Mouse (Mus musculus) layer of hippocampus, adult 8-10 months (tissue): ENCODE results near the gene Birc5. TPM values are rescaled to one million over a fixed set of nuclear protein-coding genes. Genes with fewer than 3 reads are reported as not detected.

Experiments
- DNase-seq, 2 experiments: peaks; one replicate each; pipeline ENCODE4 v3.0.0; 2022; ENCODE audit warnings: low spot score in 2 of 2
- total RNA-seq, 4 experiments: library from RNA; stranded (reverse); gene quantifications; 2 replicates each; pipeline ENCODE4 v1.2.4; 2022

The Birc5 gene
- total RNA-seq, 4 experiments from 2014 or later: 0.12 to 1.6 (median 0.86) TPM

DNA sequence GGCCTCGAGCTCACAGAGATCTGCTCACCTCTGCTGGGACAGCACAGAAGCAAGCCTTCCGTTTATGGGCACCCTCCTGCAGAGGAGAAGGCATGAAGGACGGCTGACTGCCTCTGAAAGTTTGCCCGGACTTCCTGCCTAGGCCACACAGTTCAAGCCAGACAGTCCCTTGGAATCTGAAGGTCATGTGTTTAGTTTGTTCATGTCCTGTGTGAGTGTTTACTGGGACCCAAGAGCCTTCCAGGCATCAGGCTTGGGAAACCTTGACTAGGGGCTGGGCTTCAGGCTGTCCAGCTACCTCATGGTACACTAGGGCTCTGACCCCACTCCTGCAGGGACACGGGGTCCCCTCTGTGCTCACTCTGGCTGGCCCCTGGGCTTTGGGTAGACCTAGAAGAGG, 36.9 kb downstream of the Birc5 start:
- DNase-seq: no peak

DNA sequence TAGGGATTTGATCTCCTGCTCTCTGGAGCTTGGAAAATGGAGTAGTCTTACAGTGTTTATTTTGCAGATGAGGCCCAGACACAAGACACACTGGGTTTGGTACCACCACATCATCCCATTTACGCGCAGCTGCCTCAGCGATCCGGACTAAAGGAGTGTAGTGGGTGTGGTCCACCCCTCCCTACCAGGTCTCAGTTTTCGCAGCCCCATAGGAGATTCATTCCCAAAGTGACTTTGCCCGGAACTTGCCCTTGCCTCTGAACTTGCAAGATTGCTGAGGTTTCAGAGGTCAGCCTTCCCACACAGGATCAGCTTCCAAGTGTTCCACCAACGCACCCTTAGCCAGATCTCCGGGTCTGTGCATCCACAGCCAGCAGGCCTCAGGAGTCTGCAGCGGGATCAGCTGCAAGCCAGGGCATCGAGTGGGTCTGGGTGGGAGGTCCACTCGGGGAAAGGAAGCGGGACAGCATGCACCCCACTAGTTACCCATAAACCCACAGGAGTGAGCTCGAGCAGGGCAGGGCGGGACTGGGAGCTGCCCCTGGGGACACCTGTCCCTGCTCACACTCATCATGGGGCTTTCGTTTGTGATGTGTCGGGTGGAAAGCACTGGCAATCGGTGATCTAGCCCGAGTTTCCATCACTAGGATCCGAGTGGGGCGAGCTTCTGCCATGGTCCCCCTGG, 39.3 kb downstream of the Birc5 start:
- no peak for DNase-seq

DNA sequence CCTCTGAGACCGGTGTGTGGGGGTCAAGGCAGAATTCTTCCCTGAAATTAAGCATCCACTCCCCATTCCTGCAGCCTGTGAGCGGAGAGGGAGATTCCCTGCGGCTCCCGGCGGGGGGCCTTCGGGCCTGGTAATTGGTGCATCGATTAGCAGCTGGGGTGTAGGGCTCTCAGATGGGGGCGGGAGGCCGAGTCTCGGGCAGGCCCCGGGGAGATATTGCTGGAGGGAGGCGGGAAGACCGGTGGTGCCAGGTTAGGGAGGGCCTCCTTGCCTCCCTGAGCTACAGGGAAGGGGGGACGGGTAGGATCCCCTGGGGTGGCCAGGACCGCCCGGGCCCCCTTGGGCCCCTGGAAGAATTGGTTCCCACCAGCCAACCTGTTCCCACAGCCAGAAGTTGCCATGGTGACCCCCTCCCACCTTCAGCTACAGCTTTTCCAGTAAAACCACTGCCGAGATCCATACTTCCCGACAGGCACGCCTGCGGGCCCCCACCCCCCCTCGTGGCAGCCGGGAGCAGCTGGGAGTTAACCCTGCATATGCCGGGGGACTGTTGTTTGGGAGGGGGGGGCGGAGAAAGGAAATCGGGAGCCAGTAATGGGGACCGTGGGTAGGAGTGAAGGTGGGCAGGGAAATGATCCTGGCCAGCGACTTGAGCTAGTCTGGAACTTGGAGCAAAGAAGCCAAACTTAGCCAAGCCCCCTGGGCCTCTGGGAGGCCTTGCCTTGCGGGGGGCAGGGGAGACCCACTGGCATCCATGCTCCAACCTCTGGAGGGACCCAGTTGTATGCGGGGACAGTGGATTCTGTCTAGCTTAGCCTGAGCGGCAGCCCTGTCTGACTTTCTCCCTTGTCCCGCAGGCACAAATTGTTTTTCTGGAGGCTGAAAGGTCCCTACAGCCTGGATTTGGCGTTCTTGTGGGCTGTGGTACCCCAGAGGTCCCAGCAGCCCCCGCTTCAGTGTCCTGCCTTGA, 40.1 kb downstream of the Birc5 start:
- DNase-seq: no peak

- no peak for DNase-seq
Observed at GRCm38 (mm10) chr11:117889887-117890340, 40.9 kb downstream of the Birc5 start.

DNA sequence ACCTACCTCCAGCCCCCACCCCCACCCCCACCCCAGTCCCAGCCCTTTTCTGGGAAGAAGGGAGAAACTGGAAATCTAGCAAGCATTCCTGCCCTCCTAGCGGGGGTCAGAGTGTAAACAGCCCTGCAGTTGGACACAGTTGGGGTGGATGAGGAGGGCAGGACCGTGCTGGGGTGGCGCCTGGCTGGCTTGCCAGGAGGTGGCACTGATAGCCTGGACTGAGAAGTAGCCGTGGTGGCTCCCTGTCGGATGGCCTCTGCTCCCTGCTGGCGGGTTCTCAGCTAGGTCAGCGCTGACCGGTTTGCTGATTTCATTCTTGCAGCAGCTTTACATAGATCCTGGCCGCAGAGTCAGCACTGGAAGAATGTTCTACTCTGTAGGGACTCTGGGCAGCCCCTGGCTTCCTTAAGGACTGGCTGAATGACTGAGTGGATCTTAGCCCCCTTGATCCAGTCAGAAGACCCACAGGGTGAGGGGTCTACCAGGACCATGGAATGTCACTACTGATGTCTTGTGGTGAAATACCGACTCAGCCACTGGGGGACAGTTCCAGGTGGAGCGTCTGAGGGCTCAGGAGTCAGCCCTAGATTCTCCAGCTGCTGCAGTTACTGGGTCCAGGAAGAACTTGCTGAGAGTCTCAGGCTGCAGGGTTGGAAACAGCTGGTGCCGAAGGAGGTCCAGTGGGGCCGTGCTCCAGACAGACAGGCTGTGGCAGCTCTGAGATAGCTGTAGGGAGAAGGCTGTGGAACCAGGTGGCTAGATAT, 41.6 kb downstream of the Birc5 start:
- no peak for DNase-seq

- DNase-seq: no peak
Observed at GRCm38 (mm10) chr11:117891581-117892175, 42.6 kb downstream of the Birc5 start.

- no peak for DNase-seq
Observed at GRCm38 (mm10) chr11:117892199-117892598, 43.1 kb downstream of the Birc5 start.

DNA sequence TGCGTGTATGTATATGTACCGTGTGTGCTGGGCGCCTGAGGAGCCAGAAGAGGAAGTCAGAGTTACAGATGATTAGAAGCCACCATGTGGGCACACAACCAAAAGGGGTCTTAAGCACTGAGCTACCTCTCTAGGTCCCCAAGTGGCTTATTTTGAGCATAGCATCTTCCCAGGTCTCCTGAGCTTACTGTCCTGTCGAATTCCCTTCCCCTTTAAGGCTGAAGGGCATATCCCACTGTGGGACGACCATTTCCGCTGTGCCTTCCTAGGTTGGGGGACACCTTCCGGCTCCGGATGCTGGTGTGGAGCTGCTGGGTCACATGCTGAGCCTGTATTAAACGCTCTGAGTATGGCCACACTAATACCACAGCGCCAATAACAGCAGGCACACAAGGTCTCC, 45.6 kb downstream of the Birc5 start:
- DNase-seq: no peak

GRCm38 (mm10) chr11:117896533-117896932, 47.5 kb downstream of the Birc5 start:
- no peak for DNase-seq

DNA sequence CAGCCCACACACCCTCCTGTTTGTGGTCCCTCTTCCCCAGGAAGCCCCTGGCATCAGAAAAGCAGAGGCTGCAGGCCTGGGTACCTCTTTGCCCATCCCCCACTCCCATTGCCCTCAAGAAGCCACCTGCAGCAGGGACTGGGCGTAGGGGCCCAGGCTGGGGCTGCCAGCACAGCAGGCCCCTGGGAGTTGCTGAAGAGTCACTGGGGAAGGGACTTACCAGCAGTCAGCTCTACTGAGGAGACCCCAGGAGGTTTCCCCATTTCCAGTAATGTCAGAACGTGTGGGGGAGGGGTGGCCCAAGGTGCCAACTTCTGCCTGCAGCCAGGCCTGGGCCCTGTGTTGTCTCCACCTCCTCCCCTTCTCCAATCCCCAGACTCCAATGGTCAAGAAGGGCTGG, 53.2 kb downstream of the Birc5 start:
- no peak for DNase-seq

DNA sequence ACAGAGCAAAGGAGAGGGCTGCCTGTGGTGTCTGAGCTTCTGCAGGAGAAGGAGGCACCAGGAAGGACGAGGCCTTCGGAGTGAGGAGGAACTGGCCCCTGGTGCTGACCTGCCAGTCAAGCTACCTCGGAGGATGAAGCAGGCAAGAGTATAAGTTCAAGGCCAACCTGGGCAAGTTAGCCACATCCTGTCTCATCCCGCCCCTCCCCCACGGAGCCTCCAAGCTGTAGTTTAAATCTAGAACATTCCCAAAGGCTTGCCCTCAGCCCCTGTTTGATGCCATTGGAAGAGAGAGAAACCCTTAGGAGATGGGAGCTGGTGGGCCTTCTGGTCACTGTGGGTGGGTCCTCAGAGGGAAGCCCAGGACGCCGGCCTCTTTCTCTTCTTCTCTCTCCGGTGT, 55.4 kb downstream of the Birc5 start:
- DNase-seq: no peak

Other genes with a start within 250 kb of the Birc5 start
- 10 to 100 TPM; 69.4 to 83.2 (median 76.7) TPM for gene Tnrc6c, start 195.0 kb upstream of the Birc5 start, total RNA-seq
- gene Tmc8, start 67.2 kb upstream of the Birc5 start, total RNA-seq: 1 to 10 TPM in 2 of 4 experiments, under 1 TPM in 2; 0.52 to 1.5 (median 0.85) TPM
- 10 to 100 TPM; 11.6 to 27.6 (median 16.2) TPM for gene Tmc6, start 67.1 kb upstream of the Birc5 start, total RNA-seq
- 1 to 10 TPM in 1 of 4 experiments, under 1 TPM in 2, not detected in 1; 0.61 to 1.2 (median 0.75) TPM for gene 6030468B19Rik, start 51.6 kb upstream of the Birc5 start, total RNA-seq
- 1 to 10 TPM in 3 of 4 experiments, not detected in 1; 1.7 to 2.2 (median 1.9) TPM for gene Gm20708, start 39.6 kb upstream of the Birc5 start, total RNA-seq
- gene Syngr2, start 39.6 kb upstream of the Birc5 start, total RNA-seq: 10 to 100 TPM; 11.4 to 33.5 (median 24.5) TPM
- gene Afmid, start 23.3 kb upstream of the Birc5 start, total RNA-seq: 1 to 10 TPM; 4.0 to 5.4 (median 4.2) TPM
- 1 to 10 TPM in 1 of 4 experiments, under 1 TPM in 3; 0.54 to 1.3 (median 0.88) TPM for gene Tk1, start 23.2 kb upstream of the Birc5 start, total RNA-seq
- gene Tmem235, start 11.5 kb downstream of the Birc5 start, total RNA-seq: under 1 TPM in 1 of 4 experiments, not detected in 3; 0.24 TPM
- gene Tha1, start 24.2 kb downstream of the Birc5 start, total RNA-seq: 1 to 10 TPM; 3.1 to 5.9 (median 5.6) TPM
- 1 to 10 TPM in 3 of 4 experiments, under 1 TPM in 1; 0.81 to 7.9 (median 3.3) TPM for gene Socs3, start 120.8 kb downstream of the Birc5 start, total RNA-seq
- gene Pgs1, start 137.0 kb downstream of the Birc5 start, total RNA-seq: 10 to 100 TPM; 71.3 to 80.4 (median 78.8) TPM